Mouse (Mus musculus) layer of hippocampus, adult 9-10 months (tissue): Measurements from ENCODE around the gene Trpm8.

ENCODE experiments used
- DNase-seq: peaks from one replicate; pipeline ENCODE4 v3.0.0; 2022; ENCODE audit warnings: low spot score

Trpm8 gene

DNA sequence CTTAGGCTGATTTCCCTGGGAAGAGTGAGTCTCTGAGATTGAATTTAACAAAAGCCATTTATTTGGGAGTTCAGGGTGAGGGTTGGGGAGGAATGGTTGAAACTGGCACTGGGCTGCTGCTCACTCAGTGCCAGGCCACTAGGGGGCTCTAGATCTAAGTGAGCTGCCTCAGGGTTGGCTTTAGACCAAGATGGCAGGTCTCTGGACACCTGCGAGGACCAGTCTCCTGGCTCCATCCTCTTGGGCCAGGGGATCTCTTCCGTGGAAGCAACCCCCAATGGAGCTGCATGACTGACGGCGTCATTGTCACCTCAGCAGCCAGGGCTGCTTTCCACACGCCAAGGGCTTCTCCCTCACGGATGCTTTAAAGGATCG, 7.5 kb downstream of the Trpm8 start:
- no peak for DNase-seq

DNA sequence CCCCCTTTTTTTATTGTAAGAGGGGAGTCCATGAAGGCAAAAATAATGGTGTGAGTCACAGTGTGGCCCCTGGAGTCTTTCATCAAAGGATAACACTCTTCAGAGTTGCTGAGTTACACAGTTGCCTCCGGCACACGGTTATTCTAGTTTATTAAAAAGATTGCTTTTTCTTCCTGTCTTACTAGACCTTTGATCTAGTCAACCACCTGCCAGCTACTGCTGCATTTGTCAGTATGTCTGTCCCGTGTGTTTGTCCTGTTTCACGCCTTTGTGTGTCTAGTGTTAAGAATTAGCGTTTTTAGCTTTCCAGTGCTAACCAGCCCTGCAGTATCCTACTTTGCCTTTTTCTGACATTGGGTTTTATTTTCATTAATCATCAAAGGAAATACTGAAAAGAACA, 8.2 kb downstream of the Trpm8 start:
- no peak for DNase-seq

DNA sequence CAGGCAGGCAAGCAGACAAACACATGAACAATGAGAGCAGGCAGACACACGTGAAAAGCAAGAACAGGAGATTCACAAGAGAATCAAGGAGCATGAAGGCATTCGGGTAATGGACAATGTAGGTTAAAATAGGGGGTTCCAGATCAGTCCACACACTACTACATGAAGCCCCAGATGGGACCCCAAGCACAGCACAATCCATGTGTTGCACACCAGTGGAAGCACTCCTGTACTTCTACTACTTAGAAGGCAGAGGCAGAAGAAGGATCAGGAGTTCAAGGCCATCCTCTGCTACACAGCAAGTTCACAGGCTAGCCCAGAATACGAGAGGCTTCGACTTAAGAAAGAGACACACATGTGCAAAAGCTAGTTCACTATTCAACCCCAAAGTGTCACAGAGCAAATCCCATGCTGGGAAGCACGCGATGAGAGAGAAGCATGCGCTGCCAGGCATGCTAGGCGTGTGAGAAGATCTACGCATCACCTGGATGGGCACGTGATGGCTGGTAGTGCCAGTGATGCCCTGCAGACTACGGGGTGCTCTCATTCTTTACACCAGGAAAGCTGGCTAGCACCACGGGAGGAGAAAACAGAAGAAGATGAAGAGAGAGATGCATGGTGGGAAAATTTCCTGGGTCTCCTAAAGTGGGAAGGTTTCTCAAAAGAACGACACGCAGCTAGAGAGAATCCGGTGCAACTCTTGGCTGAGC, 8.8 kb downstream of the Trpm8 start:
- no peak for DNase-seq

DNA sequence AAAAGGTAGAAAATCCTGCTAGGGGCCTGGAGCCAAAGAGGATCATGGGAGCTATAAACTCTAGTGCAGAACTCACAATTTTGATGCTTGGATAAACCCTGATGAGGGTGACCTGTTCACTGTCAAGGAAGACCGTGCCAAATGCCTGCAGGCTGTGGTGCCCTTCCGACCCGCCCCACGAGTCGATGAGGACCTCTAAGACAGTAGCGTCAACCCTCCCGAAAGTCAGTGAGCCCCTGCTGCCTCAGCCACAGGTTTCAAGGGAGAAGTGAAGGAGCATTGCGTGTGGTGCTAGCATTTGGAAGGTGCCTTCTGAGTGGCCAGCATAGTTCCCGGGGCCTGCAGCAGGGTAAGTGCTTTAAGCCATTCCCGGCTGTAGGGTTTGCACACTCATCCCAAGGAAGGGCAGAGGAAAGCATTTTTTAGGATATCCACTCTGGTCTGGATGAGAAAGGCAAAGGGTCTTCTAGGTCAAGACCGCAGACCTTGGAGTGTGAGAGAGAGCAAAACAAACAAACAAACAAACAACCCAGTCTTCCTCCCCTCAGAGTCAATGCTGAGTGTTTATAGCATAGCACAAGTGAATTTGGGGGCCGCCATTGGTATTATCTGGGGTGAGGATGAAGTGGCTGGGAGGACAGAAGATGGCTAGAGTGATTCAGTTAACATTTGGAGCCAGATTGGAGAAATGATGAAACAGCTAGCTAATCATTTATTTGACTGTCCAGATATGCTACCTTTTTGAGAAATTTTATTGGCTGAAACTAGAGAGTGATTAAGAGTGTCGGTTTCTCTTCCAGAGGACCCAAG, 9.6 kb downstream of the Trpm8 start:
- no peak for DNase-seq

DNA sequence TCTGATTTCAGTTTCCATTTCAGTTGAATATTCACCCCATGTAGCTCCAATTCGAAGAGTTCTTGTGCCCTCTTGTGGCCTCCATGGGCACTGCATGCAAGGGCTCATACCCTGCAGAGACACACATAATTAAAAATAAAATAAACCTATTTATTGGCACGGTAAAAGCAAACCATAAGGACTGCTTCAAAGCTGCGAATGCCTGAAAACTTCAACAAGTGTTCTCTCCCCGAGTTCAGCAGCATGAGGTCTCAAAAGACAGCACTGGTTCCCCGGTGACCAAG, 10.2 kb downstream of the Trpm8 start:
- DNase-seq: no peak

DNA sequence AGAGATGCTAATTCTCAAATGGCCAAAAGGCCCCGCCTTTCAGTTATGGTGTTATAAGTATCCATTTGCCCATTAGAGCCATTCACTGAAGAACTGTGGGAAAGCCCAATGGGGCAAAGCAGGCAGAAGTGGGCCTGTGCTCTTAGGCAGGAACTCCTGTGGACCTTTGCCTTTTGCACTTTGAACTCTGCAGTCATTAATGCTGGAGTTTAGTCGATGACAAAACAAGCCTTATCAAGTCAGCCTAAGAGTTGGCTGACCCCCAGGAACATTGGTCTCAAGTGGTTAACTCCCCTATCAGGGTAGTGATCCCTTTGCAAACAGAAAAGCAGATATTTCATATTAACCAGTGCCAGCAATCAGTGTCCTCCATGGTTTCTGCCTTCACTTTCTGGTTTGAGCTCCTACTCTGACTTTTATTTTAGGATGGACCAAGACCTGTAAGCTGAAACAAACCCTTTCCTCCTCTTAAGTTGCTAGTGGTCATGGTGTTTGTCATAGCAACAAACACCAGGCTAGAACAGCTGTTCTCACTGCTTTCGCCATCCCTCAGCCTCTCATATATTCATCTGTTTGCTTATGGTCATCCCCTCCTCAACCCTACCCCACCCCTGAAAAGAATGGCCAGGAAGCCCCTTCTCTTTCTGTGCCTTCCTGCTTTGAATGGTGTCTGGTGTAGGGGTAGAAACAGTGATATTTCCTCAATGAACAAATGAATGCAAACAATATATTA, 10.8 kb downstream of the Trpm8 start:
- DNase-seq: no peak

DNA sequence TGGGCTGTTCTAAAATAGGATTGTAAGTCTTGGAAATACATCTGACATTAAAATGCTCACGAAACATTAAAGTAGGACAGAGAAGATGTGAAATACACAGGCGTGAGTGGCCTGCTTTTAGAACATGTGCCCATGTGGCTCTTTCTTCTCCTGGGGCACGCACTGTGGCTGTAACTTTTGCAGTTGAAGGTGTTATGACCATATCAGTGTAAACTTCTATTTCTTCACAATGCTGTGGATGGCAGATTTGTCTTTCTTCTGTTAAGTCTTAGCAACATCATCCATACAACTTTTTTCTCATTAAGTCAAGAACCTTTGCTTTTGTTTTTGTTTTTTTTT, 11.3 kb downstream of the Trpm8 start:
- DNase-seq: no peak

DNA sequence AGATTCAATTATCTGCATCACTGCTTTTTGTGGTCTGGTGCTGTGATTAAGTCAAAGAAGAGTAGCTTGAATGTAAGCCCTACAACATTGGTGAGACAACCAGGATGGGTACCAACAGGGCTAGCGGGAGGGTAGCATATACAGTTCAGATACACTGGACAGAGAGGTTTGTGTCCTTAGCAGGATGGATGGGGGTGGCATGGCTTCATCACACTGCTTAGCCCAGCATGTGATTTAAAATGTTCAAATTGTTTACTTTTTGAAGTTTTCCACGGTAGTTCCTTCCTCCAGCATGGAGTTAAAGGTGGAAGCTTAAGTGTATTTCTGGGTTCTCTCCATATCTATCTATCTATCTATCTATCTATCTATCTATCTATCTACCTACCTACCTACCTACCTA, 11.7 kb downstream of the Trpm8 start:
- DNase-seq: no peak

DNA sequence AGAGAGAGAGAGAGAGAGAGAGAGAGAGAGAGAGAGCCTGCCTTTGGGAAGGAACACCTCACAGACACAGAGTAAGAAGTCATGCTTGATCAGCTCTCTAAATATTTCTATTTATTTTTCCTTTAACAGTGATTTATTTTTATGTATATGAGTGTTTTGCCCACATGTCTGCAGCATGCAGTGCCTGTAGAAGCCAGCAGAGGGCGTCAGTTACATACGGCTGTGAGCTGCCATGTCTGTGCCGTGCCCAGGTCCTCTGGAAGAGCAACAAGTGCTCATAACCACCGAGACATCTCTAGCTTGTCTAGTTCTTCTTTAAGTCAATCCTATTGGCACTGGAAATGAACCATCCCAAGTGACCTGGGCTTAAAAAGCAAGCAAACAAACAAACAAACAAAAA, 12.5 kb downstream of the Trpm8 start:
- no peak for DNase-seq

DNA sequence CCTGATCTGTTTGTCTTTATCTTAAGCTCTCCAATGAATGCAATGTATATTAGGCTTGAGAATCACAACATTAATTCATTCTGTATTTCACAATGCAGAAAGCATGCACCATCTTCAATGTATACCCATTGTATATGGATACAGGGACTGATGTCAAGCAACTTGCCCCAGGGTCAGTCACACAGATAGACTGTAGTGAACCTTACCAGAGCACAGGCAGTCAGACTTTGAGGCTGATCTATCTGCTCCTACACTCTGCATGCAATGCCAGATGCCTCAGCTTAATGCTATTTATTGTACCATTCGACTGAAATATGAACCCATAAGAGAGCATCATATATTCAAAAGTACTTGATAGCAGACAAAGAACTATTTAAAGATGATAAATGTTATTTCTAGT, 13.1 kb downstream of the Trpm8 start:
- no peak for DNase-seq

DNA sequence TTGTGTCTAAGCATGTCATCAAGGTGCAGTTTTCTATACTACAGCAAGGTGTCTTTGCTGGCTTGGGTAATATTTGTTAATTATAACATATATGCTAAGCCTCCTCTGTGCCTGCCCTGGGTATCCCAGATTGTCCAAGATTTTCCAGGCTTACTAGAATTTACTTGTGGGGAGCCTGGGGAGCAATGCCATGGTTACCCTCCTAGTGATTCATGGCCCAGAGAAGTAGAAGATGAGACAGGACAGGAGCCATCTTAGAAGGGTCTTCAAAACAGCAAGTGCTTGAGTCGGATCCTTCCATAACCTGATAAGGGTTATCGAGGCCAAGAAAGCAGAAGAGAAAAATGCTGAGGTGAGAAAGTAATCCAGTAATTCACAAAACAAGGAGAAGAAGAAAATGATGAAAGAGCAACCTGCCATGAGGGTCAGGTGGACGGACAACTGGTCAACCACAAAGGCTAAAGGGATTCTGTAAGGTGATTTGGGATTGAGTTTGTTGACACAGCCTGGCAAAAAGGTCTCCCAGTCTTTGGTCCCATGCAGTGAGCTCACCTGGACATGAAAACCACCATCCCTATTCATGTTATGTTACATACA, 14.0 kb downstream of the Trpm8 start:
- no peak for DNase-seq

DNA sequence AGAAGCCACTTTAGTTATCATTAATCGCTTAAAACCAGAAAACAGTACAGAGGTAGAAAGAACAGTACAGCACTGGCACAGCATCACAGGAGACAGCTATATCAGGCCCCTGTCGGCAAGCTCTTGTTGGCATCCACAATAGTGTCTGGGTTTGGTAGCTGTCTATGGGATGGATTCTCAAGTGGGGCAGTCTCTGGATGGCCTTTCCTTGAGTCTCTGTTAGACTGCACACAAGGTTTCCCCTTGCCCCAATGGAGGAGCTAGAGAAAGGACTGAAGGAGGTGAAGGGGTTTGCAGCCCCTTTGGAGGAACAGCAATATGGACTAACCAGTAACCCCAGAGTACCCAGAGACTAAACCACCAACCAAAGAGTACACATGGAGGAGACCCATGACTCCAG, 14.6 kb downstream of the Trpm8 start:
- DNase-seq: no peak

DNA sequence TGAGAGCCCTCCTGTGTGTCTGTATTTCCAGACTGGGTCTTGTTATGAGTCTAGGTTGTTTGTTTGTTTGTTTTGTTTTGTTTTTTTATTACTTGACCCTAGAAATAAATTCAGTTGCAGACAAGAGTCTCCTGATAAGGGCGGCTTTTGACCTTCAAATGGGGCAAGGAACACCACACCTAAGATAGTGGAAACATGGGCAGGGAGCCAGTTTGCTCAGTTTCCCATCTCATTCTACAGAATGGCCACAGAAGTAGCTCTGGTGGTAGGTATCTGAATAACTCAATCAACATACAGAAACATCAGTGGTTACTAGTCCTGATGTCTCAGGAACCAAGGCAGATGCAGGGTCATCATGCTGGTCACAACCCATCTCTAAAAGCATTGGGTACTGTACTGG, 17.2 kb downstream of the Trpm8 start:
- no peak for DNase-seq

DNA sequence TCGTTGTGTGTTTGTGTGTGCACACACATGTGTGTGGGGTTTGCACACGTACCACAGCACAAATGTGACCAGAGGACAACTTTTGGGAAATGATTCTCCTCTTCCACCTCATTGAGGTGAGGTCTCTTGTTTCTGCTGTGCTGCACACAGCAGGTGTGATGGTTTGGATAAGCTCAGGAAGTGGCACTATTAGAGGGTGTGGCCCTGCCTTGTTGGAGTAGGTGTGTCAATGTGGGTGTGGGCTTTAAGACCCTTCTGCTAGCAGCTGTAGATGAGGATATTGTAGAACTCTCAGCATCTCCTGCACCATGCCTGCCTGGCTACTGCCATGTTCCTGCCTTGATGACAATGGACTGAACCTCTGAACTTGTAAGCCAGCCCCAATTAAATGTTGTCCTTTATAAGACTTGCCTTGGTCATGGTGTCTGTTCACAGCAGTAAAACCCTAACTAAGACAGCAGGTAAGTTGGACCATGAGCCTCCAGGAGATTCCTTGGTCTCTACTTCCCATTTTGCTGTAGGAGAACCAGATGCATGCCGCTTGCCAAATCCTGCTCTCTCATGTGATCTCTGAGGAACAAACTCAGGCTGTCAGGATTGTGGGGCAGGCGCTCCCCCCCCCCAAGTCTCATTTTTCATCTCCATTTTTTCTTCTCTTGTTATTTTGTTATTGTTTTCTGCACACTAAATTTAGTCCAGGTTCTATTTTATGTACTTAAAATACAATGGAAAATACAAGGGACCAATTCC, 18.9 kb downstream of the Trpm8 start:
- DNase-seq: no peak

DNA sequence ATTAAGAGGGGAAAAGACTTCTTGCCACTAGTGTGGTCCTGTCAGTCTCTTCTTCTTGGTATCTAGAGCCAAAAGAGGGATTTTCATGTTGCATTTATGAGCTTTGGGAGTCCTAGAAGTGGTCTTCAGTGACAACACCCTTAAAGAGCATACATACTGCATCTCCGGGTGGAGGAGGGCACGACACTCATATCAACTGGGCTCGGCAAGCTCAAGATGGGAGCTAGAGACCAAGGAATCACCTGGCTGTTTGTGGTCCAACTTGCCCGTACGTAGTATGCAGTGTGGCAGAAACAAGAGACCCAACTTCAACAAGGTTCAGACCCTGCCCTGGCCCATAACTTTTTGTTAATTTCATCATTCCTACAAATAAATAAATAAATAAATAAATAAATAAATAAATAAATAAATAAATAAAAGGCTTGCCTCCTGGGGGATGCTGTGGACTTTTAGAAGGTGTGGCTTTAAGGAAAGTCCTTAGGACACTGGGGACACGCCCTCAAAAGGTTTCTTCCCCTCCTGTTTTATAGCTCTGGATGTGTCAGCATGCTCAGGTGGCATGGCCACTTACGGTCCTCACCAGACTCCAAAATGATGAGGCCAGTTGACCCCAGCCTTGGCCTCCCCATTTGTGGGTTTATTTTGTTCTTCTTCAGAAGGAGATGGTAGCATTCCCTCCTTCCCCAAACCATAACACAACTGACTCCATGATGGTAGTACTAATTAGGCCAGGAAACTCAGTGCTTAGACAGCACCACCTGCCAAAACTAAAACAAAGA, 20.2 kb downstream of the Trpm8 start:
- no peak for DNase-seq

DNA sequence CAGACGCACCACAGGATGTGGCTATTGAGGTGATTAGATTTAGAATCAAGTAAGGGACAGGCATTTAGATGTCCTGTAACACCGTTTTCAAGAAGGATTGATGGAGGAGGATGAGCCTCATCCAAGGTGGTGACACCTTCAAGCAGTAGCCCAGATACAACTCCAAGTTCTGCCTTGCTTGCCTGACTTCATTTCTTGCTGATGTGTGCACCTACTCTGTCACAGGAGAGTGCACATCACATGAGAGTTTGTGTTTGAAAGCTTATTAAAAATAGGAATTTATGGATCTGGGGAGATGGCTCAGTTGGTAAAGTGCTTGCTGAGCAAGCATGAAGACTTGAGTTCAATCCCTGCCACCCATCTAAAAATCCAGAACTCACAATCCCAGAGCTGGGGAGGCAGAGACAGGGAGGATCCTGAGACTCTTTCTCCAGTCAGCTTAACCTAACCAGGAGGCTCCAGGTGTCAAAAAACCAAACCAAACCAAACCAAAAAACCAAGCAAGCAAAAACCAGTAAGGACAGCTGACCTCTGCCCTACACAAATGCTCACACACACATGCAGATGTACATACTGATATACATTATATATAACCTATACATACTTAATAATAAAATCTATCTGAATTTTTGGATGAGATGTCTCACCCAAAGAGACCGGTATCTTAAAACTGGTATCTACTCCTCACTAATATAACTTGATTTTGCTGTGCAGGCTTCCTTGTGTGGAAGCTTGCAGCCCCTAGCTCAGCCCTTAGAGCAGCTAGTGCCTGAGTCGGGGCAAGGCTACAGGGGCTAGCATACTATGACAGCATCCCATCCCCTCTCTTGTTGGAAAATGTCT, 21.4 kb downstream of the Trpm8 start:
- no peak for DNase-seq

DNA sequence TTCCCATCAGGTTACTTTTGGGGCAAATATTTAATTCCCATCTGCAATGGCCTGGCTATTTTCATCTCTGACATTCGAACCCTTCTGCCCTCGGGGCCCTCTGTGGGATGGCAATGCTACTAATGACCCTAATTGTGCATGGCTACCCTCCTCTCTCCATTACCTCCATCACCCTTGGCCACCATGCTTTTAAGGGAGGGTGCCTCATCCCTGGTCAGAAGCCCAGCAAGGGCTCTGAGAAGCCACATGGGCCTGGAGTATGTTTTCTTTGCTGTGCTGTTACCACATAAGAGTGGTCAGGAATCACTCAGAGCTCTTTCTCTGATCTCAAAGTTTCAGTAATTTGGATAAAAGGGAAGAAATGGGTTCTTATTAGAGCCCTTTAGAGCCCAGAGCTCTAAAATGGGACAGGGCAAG, 22.1 kb downstream of the Trpm8 start:
- no peak for DNase-seq

DNA sequence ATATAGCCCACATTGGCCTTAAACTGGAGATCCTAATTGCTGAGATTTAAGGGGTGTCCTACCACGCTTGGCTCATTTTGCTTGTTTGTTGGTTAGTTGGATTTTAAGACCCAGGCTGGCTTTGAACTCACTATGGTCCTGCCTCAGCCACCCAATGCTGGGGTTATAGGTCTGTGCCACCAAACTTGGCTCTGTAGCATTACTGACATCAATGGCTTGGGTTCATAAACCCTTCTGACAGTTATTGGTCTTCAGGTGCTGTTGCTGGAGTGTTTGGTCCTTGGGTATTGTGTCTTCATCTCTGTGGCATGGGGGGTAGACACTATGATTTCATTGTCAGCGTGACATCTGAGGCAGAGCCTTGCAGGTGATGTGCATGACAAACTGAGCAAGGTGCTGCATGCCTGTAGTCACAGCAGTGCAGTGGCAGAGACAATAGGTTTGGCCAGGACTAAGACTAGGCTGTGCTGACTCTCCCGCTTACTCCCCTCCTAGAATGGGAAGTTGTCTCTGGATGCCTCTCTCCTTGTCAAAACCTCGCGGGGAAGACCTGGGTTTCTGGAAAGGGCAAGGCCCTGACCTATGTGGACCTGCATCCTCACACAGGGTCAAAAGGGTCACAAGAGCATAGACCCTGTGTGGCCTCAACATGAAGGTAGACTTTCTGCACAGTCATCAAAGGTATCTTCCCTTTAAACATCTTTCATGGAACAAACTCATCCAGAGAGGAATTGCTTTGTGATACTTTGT, 23.0 kb downstream of the Trpm8 start:
- DNase-seq: no peak

DNA sequence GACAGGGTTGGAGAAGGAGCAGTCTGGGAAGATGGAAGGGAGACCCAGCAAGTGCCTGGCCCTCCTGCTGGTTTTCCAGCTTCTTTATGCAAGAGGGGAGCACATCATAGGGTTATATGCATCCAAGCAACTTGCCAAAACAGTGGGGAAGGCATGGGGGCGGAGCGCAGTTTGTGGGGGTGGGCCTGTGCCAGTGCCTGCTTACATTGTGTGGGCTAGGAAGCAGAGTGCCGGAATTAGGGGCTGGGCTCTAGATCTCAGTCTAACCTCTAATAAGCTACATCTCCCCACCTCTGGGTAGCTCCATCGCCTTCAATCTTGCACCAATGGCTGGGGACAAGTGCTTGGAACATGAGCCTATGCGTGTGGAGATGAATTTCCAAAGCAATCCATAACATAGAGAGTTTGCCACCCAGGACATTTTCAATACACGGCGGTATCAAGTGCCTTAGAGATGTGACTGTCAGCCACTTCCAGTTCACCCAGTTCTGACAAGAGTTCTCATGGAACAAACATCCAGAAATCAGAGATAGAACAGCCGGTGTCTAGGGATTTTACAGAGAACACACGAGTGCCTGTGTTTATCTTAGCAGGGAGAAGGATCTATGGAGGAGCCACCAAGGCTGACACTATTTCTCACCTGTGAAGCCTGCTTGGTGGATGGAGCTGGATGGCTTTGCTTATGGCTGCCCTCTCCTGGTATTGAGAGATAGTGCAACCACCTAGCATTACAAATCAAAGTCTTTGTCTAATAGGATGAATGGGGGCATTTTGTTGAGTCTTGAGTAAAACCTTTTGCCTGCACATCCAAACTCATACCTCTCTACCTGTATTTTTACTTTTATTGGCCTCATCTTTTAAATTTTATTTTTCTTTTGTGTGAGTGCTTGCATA, 23.9 kb downstream of the Trpm8 start:
- no peak for DNase-seq
